Mouse (Mus musculus) lung, embryonic 14.5 days (tissue): ENCODE data around the gene Sec11a. TPM values are rescaled to one million over a fixed set of nuclear protein-coding genes. Genes with fewer than 3 reads are reported as not detected.
"Not testable (repeated sequence)": the region's sequence is repeated elsewhere in the genome, so short reads cannot be mapped to it uniquely, and the experiment has no call there.

Experiments
- ATAC-seq: fragments of 200-750 bp; cut with Nextera tagmentation; 2 replicates; pipeline ENCODE4 v1.8.0; 2017; ENCODE audit warnings: mild to moderate bottlenecking, moderate TSS enrichment, moderate library complexity; ENCODE audit not compliant: insufficient read depth
- DNase-seq: peaks from one replicate; pipeline ENCODE4 v3.0.0-alpha.2; 2015
- H3K27ac ChIP-seq: fragments of 300-500 bp; sonication (generic); 2 replicates; pipeline ENCODE4 v1.5.1; 2014; ENCODE audit warnings: low read depth, mild to moderate bottlenecking, moderate library complexity
- H3K27me3 ChIP-seq: fragments of 300-500 bp; sonication (generic); 2 replicates; pipeline ENCODE4 v1.6.1; 2014; ENCODE audit warnings: low read length, control low read depth; ENCODE audit not compliant: insufficient read depth
- H3K36me3 ChIP-seq: fragments of 300-500 bp; sonication (generic); 2 replicates; pipeline ENCODE4 v1.6.1; 2014; ENCODE audit warnings: control low read depth; ENCODE audit not compliant: insufficient read depth
- H3K4me1 ChIP-seq: fragments of 300-500 bp; sonication (generic); 2 replicates; pipeline ENCODE4 v1.6.1; 2014; ENCODE audit warnings: antibody characterized with exemption, control low read depth; ENCODE audit not compliant: insufficient read depth
- H3K4me2 ChIP-seq: fragments of 300-500 bp; sonication (generic); 2 replicates; pipeline ENCODE4 v1.6.1; 2014; ENCODE audit warnings: mild to moderate bottlenecking
- H3K4me3 ChIP-seq: fragments of 300-500 bp; sonication (generic); 2 replicates; pipeline ENCODE4 v1.5.1; 2014; ENCODE audit warnings: low read depth, low read length
- H3K9ac ChIP-seq: fragments of 300-500 bp; sonication (generic); 2 replicates; pipeline ENCODE4 v1.6.1; 2014
- H3K9me3 ChIP-seq: fragments of 300-500 bp; sonication (generic); 2 replicates; pipeline ENCODE4 v1.6.1; 2016; ENCODE audit warnings: low read depth, low read length, control low read depth
- CTCF ChIP-seq: IDR thresholded peaks from 2 replicates; pipeline ENCODE4 v1.5.1; 2016; ENCODE audit warnings: antibody characterized with exemption, low read depth
- WGBS: fragments of 180-500 bp; shearing (Covaris S2); extraction: QIAGEN DNeasy Blood & Tissue Kit; methylation state at CpG from one replicate; pipeline ENCODE4 v1.1.7; 2014; 5-methylcytosine and 5-hydroxymethylcytosine counted together
- polyA plus RNA-seq: library from polyadenylated mRNA; unstranded; fragments of >200 nt; fragmentation: Nextera tagmentation; extraction: Ambion mirVana; gene quantifications from 2 replicates; pipeline ENCODE4 v1.2.1, GENCODE M21; 2014

Sec11a gene
- polyA plus RNA-seq, 1 experiment from 2014 or later: 191 TPM

DNA sequence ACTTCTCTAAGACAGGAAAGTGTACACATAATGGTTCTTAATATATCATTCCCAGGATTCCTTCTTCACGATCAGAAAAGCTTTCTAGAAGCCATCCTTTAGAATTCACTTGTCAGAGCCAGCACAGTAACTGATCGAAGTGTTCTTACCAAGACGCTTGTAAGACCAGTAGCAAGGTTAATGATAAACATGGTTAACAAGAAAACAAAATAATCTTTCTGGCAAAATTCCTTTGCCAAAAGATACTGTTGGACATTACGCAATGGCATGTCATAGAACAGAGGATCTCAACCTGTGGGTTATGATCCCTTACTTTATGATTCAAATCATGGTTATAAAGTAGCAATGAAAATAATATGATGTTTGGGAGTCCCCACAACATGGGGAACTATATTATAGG is 3.9 kb upstream of the Sec11a start:
- Histone ChIP-seq H3K27me3 (no peaks in the 10 kb centered on the region), H3K4me3 (no peak overlapping the region), H3K9me3 (no peaks in the 10 kb centered on the region), H3K36me3 (no peaks in the 10 kb centered on the region), H3K9ac (no peak overlapping the region), H3K4me1 (no peaks in the 10 kb centered on the region), H3K27ac (no peak overlapping the region), H3K4me2 (no peak overlapping the region)
- ATAC-seq: no peak
- TF ChIP-seq CTCF: no peak
- 70% methylated on average over 4 of the region's 4 CpGs for WGBS
- no peak for DNase-seq

DNA sequence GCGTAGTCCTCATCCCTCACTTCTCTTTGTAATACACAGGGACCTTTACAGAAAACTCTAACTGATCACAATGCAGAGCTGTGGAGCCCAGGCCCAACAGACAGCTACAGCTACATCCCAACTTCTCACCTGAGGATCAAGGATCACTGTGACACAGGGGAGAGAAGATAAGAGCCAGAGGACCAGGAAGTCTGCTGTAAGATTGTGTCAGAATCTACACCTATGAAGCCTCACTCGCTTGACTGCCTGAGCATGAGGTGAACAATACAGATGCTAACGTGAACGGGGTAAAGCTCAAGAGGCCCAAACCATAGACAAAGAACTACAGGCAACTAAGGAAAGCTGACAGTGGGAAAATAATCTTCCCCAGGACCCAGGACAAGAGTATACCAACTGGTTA is 7.8 kb downstream of the Sec11a start:
- Histone ChIP-seq H3K4me3 (no peak overlapping the region), H3K36me3 (peaks cover 3% of the 10 kb centered on the region; the same call in 1 of the 2 replicates), H3K27ac (no peak overlapping the region), H3K9me3 (no peaks in the 10 kb centered on the region), H3K4me1 (no peaks in the 10 kb centered on the region), H3K9ac (no peak overlapping the region), H3K4me2 (no peak overlapping the region), H3K27me3 (no peaks in the 10 kb centered on the region)
- WGBS: 93% methylated on average over 4 of the region's 4 CpGs
- ATAC-seq: no peak
- TF ChIP-seq CTCF: no peak
- no peak for DNase-seq

DNA sequence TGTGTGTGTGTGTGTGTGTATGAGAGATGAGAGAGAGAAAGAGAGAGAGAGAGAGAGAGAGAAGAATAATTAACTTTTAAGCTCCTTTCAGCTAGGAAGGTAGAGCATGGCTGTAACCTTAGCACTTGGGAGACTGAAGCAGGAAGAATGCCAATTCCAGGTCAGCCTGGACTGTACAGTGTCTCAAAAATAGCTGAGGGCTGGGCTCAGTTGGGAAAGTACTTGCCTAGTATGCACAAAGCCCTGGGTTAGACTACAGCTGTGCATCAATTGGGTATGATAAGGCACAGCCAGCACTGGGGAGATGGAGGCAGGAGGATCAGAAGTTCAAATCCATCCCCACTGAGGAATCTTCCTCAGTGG is 10.3 kb downstream of the Sec11a start:
- H3K36me3 ChIP-seq: peaks cover 27% of the 10 kb centered on the region
- not testable (repeated sequence) for DNase-seq, H3K27ac ChIP-seq, H3K4me1 ChIP-seq, H3K27me3 ChIP-seq, H3K9me3 ChIP-seq, H3K9ac ChIP-seq, H3K4me2 ChIP-seq, H3K4me3 ChIP-seq, ATAC-seq

DNA sequence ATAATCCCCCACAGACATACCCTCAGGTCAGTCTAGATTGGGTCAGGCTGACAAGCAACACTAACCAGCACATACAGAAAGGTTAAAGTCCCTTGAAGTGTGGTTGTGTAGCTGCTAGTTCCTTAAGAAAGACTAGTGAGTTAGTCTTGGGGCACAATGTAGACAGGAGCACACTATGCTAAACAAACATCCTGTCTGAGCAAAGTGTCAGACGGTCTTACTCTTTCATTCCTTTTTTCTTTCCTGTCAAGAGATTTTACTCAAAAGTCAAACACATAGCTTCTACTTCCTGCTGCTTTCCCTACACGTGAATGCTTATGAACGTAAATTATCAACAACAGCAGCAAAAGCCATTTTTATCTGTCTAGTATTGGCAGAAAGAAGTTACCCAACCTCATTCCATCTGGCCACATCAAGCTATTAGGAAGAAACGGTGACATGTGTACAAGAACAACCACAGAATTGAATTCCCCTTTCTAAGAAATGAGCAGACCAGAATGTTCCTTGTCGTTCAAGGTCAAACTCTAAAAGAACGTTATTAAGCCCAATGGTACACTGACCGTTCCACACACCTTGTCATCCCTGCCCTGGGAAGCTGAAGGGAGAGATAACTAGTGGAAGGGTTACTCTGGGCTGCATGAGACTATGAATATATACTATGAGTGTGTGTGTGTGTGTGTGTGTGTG is 10.8 kb downstream of the Sec11a start:
- not testable (repeated sequence) for H3K9ac ChIP-seq, H3K4me3 ChIP-seq, ATAC-seq, H3K4me1 ChIP-seq, H3K27me3 ChIP-seq, H3K9me3 ChIP-seq, H3K27ac ChIP-seq, H3K4me2 ChIP-seq, DNase-seq
- H3K36me3 ChIP-seq: peaks cover 31% of the 10 kb centered on the region
- 36% methylated on average over 7 of the region's 7 CpGs for WGBS

DNA sequence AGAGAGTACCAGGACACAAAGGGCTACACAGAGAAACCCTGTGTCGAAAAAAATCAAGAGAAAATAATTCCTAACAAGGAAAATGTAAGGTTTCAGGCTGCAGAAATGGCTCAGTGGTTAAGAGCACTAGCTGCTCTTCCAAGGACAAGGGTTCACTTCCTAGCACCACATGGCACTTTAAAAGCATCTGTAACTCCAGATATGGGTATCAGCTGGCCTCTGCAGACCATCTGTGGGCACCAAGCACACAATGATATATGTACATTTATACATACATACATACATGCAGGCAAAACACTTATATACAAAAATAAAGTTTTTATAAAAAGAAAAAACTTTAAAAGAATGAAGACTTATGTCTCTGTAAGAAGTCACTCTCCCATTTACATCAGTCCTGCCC is 11.7 kb downstream of the Sec11a start:
- ATAC-seq: no peak
- no peak overlapping the region for H3K4me3 ChIP-seq
- H3K9ac ChIP-seq: no peak overlapping the region
- peaks cover 36% of the 10 kb centered on the region for H3K36me3 ChIP-seq
- H3K9me3 ChIP-seq: no peaks in the 10 kb centered on the region
- H3K27me3 ChIP-seq: no peaks in the 10 kb centered on the region
- WGBS: 88% methylated on average over 1 of the region's 1 CpGs
- no peaks in the 10 kb centered on the region for H3K4me1 ChIP-seq
- DNase-seq: no peak
- no peak overlapping the region for H3K4me2 ChIP-seq
- TF ChIP-seq CTCF: no peak
- no peak overlapping the region for H3K27ac ChIP-seq

DNA sequence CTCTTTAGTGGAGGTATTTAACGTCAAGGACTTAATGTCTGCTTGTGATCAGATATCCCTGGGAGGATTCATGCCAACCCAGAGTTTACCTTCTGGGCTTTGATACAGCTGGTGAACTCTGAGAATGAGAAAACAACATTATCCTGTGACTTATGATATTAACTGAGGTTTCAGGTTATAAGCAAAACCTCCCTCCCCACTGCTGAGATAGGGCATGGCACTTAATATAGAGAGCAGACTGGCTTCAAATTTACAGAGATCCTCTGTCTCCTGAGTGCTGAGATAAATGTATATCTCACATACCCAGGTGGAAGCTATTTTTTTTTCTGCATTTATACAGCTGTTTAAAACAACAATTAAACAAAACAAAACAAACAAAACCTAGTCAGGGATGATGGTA is 14.8 kb downstream of the Sec11a start:
- H3K9ac ChIP-seq: no peak overlapping the region
- no peak overlapping the region for H3K27ac ChIP-seq
- H3K4me2 ChIP-seq: no peak overlapping the region
- no peak for TF ChIP-seq CTCF
- 96% methylated on average over 1 of the region's 1 CpGs for WGBS
- ATAC-seq (no peak), DNase-seq (no peak)
- H3K9me3 ChIP-seq: no peaks in the 10 kb centered on the region
- no peaks in the 10 kb centered on the region for H3K4me1 ChIP-seq
- no peaks in the 10 kb centered on the region for H3K27me3 ChIP-seq
- peaks cover 36% of the 10 kb centered on the region for H3K36me3 ChIP-seq
- no peak overlapping the region for H3K4me3 ChIP-seq

DNA sequence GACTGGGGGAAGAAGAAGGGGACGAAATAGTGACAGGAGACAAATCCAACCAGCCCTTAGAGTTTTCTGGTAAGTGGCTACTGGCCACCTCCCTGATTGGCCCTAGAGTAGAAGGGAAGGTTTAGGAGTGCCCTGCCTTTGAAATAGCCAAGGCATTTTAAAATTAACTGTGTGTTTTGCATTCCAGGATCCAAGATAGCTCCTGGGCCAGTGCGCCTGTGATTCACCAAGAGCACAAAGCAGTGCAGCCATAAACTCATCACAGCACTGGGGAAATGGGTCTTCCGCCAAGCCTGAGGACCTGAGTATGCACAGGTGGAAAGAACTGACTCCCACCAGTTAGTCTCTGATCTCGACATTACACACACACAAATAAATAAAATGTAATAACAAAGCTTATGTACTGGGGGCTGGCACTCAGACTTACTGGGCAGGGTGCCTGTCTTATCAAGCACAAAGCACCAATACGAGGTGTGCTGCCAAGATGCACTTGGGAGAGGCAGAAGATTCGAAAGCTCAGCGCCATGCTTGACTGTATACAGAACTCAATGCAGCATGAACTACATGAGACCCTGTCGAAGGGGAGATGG is 15.9 kb downstream of the Sec11a start:
- H3K27me3 ChIP-seq: no peaks in the 10 kb centered on the region
- H3K4me2 ChIP-seq: no peak overlapping the region
- ATAC-seq (no peak), DNase-seq (no peak)
- H3K27ac ChIP-seq: no peak overlapping the region
- TF ChIP-seq CTCF: no peak
- no peak overlapping the region for H3K4me3 ChIP-seq
- no peaks in the 10 kb centered on the region for H3K4me1 ChIP-seq
- H3K9me3 ChIP-seq: no peaks in the 10 kb centered on the region
- WGBS: 88% methylated on average over 8 of the region's 8 CpGs
- H3K9ac ChIP-seq: no peak overlapping the region
- H3K36me3 ChIP-seq: peaks cover 43% of the 10 kb centered on the region
